Mouse (Mus musculus): ENCODE results near the gene Chrdl2.

DNA sequence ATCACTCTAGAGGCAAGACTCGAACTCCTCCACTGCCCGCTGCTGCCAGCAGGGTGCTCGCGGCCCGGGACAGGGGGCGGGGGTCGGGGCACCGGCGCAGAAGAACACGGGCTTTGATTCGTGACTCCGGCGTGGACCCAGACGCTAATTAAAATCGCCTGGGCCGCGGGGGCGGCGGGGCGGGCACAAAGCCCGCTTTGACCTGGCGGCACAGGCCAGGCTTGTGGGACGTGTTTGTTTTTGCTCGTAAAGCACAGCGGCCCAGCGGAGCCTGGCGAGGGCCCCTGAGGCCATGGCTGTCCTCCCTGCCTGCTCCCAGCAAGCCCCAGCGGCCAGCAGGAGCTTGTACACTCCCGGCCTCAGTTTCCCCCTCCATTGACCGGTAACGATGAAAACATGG lies 36.1 kb downstream of the Chrdl2 start:
- no peak for TF ChIP-seq CTCF (IDR thresholded peaks at IDR 0.05; ENCODE audit: extremely low read depth, insufficient read length, insufficient replicate concordance, low read depth, low read length)
- TF ChIP-seq POLR2A (IDR thresholded peaks at IDR 0.05; ENCODE audit: low read depth, low read length) = no peak

All from small intestine, adult 2 months (tissue).